Mouse (Mus musculus): ENCODE data around the gene Herc3.

DNA sequence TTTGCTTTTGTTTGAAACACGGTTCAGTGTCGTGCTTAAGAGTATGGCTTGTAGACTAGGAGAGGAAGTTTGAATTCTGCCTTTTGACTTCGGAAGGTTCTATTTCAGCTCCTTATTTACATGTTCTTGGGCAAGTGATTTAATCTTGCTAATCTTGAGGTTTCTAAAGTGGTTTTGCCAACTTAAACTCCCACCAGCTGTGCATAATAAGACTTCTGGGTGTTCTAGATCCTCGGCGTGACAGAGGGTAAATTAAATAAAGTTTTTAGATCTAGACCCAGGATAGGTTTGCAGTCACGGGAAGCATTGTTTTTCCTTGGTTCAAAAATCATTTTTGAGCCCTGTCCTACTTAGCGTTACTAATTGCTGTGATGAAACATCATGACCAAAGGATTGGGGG is 3.2 kb downstream of the Herc3 start:
- TF ChIP-seq GATA1 (IDR thresholded peaks at IDR 0.05; ENCODE audit: low read length) (no peak), TAL1 (IDR thresholded peaks at IDR 0.05; ENCODE audit: low read length) (no peak)
